Mouse (Mus musculus): ENCODE data around the gene Arid3b.

Gene Arid3b

GRCm38 (mm10) chr9:57775736-57776135 lies 60.9 kb downstream of the Arid3b start:
- no peak for DNase-seq (ENCODE audit: low read depth, low spot score)

DNA sequence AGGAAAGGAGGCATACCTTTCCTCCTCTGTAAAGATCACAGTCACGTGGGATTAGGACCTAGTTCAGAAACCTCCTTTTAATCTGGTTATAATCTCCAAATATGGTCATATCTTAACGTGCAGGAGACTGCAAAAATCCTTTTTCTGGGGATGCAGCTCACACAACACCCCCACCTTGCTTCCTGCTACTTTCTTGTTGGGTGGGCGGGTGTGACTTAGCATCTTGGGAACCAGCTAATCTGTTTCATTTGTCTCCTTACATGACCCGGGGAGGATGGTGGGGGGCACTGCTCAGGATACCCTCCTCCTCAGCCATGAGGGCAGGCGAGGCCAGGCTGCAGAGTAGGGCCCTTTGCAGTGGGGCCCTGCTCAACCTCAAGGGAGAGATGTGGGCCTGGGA lies 61.6 kb downstream of the Arid3b start:
- DNase-seq (ENCODE audit: low read depth, low spot score), result no peak

GRCm38 (mm10) chr9:57774168-57774567 lies 62.4 kb downstream of the Arid3b start:
- peak; percentile 41 for DNase-seq (ENCODE audit: low read depth, low spot score)

- DNase-seq (ENCODE audit: low read depth, low spot score), result no peak
Measured at GRCm38 (mm10) chr9:57773754-57774153, 62.8 kb downstream of the Arid3b start.

GRCm38 (mm10) chr9:57770836-57771235 lies 65.8 kb downstream of the Arid3b start:
- no peak for DNase-seq (ENCODE audit: low read depth, low spot score)

DNA sequence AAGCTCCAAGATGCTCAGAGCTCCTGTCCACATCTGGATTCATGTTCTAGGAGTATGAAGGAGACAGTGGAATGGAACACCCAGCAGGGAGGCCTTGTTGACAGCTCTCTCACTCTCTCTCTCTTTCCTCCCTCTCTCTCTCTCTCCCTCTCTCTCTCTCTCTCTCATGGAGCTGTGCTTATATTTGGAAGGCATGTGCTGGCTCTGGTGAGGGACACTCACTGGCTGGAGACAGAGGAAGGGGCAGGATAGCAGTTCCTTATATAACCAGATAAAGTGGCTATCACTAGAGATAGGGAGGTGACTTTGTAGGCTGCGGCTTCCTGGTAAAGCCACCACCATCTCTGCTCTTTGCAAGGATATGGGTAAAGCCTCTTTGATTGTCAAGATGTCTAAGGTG lies 66.4 kb downstream of the Arid3b start:
- no peak for DNase-seq (ENCODE audit: low read depth, low spot score)

- no peak for DNase-seq (ENCODE audit: low read depth, low spot score)
Measured at GRCm38 (mm10) chr9:57769539-57770069, 67.0 kb downstream of the Arid3b start.

GRCm38 (mm10) chr9:57767231-57767630 lies 69.4 kb downstream of the Arid3b start:
- no peak for DNase-seq (ENCODE audit: low read depth, low spot score)

DNA sequence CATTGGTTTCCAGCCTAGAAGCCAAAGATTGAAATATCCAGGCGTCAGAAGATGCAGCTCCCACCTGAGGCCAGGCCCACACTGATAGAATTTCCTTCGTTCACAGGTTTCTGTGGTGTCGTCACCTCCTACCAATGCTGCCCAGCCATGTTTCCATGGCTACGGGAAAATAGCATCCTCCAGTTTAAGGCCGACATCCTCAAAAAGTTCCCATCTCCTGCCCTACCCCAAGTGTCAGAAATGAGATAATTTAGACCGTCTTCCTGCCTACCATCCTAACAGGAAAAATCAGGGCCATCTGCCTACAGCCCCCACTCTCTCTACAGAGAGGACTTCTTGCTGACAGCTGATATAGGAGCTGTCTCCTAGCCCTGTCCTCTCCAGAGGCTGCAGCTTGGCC lies 70.2 kb downstream of the Arid3b start:
- DNase-seq (ENCODE audit: low read depth, low spot score), result no peak

DNA sequence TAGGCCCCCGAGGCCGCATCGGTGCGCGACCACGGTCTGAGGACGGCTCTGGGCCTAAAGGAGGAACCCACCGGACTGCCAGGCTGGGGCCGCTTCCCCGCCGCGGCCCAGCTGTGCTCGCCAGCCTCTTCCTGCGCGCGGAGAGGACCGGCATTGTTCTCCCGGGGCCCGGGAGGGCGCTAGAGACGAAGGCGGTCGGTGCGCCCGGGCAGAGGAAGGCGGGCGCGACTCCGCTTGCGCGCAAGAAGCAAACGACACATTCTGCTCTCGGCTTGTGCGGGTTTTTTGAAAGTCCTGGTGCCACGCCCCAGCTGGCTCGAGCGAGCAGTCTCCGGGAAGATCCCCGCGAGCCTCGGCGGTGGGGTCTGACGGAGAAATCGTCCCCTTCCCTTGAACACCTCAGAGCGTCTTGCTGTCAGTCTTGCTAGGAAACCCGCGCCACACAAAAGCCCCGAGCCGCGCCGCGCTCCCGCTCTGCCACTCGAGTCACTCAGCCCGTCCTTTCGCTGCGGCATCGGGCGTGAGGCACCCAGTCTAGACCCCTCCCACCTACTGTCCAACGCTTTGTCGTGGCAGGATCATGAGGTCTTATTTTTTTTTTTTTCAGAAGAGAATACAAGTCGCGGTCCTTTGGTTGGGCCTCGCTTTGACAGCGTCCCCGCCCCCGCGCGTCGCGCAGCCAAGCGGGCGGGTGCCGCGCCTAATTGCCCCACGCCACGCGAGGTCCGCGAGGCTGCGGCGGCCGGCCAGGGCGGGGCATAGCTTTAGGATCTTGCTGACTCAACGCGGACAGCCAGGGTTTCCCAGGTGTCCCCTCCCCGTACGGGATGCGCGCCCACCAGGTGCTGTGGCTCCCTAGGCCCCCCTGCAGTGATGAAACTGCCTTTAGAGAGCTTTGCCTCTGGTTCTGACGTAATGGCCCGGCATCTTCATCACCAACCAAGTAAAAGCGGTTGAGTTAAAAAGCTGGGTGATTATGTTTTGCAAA lies 70.9 kb downstream of the Arid3b start, which contains the start of gene Clk3:
TSS of gene Clk3 (minus strand) at position 497 of the 988 bp plus-strand sequence.
- DNase-seq (ENCODE audit: low read depth, low spot score), result peak; percentile 47

GRCm38 (mm10) chr9:57764974-57765363 lies 71.6 kb downstream of the Arid3b start:
- peak; percentile 88 for DNase-seq (ENCODE audit: low read depth, low spot score)

GRCm38 (mm10) chr9:57764147-57764973 lies 72.2 kb downstream of the Arid3b start:
- no peak for DNase-seq (ENCODE audit: low read depth, low spot score)

- peak; percentile 40 for DNase-seq (ENCODE audit: low read depth, low spot score)
Measured at GRCm38 (mm10) chr9:57762563-57762991, 74.0 kb downstream of the Arid3b start.

DNA sequence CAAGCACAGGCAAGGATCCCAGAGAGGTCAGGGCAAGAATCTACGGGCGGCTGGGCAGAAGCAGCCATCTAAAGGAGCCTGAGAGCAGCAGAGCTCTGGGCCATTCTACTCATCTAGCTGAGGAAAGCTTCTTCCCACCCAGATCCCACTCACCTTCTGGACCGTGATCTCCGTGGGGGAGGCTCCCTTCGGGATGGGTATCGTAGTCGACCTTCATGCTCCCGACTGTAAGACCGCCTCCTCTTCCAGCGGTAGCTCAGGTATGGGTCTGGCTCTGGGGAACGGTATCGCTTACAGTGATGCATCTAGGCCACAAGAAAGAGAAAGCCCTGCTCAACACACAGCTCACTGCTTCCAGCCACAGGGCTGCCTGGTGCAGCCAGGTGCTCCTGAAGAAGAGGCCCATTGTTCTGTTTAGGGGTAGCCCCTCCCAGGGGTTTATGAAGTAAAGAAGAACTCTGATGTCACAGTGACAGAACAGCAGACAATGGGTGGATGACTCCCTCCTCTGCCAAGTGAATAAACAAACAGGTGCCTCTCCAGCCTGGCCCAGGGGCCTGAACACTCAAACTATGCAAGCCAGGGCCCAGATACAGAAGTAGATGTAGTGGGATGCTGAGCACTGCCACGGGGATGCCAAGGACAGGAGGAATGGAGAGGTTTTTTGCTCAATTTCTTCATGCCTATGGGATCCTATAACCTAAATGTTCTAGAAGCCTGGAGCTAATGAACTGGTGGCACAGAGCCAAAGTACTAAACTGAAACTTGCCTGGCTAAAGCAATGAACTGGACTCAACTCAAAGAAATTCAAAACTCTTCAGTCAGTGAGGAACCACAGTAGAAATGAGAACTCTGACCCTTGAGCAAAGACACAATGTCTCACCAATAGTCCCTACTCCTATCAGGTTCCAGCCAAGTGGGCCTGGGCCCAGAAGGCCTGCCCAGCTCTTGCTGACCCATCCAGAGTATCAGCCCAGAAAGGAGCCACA lies 74.7 kb downstream of the Arid3b start:
- DNase-seq (ENCODE audit: low read depth, low spot score), result no peak

GRCm38 (mm10) chr9:57760416-57761146 lies 76.0 kb downstream of the Arid3b start:
- no peak for DNase-seq (ENCODE audit: low read depth, low spot score)

GRCm38 (mm10) chr9:57759289-57759688 lies 77.3 kb downstream of the Arid3b start:
- peak; percentile 86 for DNase-seq (ENCODE audit: low read depth, low spot score)

GRCm38 (mm10) chr9:57758528-57758927 lies 78.1 kb downstream of the Arid3b start:
- DNase-seq (ENCODE audit: low read depth, low spot score), result peak; percentile 80

GRCm38 (mm10) chr9:57757578-57757977 lies 79.0 kb downstream of the Arid3b start:
- DNase-seq (ENCODE audit: low read depth, low spot score), result no peak

DNA sequence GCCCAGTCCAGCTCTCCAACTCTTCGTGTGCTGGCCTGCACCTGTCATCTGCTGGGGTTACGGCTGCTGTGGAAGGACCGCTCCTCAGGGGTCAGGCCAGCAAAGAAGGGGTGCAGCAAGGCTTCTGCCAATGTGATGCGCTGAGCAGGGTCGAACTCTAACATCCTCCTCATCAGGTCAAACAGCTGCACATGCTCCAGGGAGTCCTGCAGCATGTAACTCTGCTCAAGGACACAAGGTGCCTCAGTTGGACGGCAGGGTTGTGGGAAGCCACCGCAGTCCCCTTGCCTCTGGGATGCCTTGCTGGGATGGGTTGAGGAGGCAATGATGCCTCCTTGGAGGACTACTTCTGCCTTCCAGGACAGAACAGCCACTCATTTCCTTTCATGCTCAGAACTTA lies 85.7 kb downstream of the Arid3b start:
- no peak for DNase-seq (ENCODE audit: low read depth, low spot score)

GRCm38 (mm10) chr9:57748831-57749230 lies 87.8 kb downstream of the Arid3b start:
- no peak for DNase-seq (ENCODE audit: low read depth, low spot score)
